Mouse (Mus musculus): Measurements from ENCODE around the gene Prep.

DNA sequence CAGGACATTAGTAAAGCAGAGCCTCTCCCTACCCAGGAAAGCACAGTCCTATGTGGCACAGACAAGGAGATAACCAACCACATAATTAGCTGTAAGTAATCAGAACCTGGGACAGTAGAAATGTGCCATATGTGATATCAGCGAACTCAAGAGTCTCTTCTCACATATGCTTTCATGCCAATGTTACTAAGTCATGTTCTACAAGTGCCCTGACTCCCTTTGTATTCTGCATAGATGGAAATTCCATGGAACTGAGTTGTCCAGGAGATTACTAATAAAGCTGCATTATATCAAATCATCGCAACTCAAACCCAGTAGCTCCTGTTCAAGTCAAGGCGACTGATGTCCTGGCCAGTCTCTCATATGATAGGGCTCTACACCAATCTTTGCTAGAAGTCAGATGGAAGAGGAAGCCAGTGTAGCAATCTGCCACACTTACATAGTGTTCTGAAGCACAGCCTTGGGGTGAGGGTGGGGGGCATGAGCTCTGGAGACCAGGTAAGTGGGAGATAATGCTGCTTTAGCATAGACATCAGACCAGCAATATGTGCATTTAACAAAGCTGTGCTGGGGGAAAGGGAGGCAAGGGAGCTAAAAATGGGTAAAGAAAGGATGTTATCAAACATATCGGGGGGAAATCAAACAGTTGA, 113.8 kb downstream of the Prep start:
- TF ChIP-seq CTCF (IDR thresholded peaks at IDR 0.05; ENCODE audit: low read depth) (no peak), EP300 (optimal IDR thresholded peaks at IDR 0.05) (no peak)
